Mouse (Mus musculus) small intestine, adult 2 months (tissue): ENCODE measurements at regions not wholly inside any gene's neighbourhood (a gene's known extent, or its start where the extent isn't known, plus 50 kb on each side); places are given as distances from the start of the nearest gene placed in this dataset.

Experiments used
- H3K27ac ChIP-seq: fragments of 200-500 bp; 2 replicates; pipeline ENCODE4 v1.5.1; 2012; ENCODE audit warnings: low read depth, low read length, control low read depth, inconsistent platforms; ENCODE audit not compliant: insufficient read depth
- H3K27me3 ChIP-seq: fragments of 200-500 bp; 2 replicates; pipeline ENCODE4 v1.6.1; 2012; ENCODE audit warnings: mild to moderate bottlenecking, moderate library complexity, low read length, inconsistent platforms; ENCODE audit not compliant: control insufficient read depth, insufficient read depth
- H3K36me3 ChIP-seq: fragments of 200-500 bp; 2 replicates; pipeline ENCODE4 v1.6.1; 2012; ENCODE audit warnings: mild to moderate bottlenecking, low read length, control low read depth, inconsistent platforms; ENCODE audit not compliant: control insufficient read depth, insufficient read depth
- H3K4me1 ChIP-seq: fragments of 200-500 bp; 2 replicates; pipeline ENCODE4 v1.6.1; 2012; ENCODE audit warnings: low read length, inconsistent platforms, mixed read lengths; ENCODE audit not compliant: control insufficient read depth, insufficient read depth, insufficient read length
- H3K4me3 ChIP-seq: fragments of 200-500 bp; 2 replicates; pipeline ENCODE4 v1.5.1; 2012; ENCODE audit warnings: low read depth, mild to moderate bottlenecking, control low read depth, inconsistent platforms, low read length, moderate library complexity
- CTCF ChIP-seq: fragments of 200-500 bp; IDR thresholded peaks from 2 replicates; pipeline ENCODE4 v1.5.1; 2012; ENCODE audit warnings: low read depth, mild to moderate bottlenecking, control low read depth, inconsistent platforms, low read length, moderate library complexity, mixed read lengths; ENCODE audit not compliant: insufficient replicate concordance, insufficient read length; ENCODE audit errors: extremely low read depth
- POLR2A ChIP-seq: fragments of 200-500 bp; IDR thresholded peaks from 2 replicates; pipeline ENCODE4 v1.6.1; 2012; ENCODE audit warnings: low read depth, mild to moderate bottlenecking, control low read depth, inconsistent platforms, low read length, moderate library complexity
- WGBS: fragments of 180-500 bp; shearing (Covaris S2); methylation state at CpG from one replicate; pipeline ENCODE4 v1.1.7; 2018; 5-methylcytosine and 5-hydroxymethylcytosine counted together

DNA sequence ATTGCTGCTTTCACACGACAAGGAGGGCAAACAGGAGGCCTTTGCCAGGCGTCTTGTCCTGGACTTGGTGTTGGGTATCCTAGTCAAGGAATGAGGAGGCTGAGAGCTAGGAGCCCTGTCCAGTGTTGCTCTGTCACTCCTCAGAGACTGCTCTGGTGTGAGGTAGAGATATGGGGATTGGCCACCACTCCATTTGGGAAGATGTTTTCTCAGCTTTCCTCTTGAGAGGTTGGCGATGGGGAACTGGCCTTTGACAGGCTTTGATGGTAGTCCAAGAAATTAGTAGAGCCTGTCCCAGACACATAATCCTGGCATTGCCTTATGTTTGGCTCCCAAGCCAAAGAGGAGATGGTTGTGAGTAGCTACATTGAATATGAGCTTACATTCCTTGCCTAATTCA lies 265.4 kb downstream of the Ttc32 start:
- H3K27ac ChIP-seq, result no peak overlapping the region
- TF ChIP-seq CTCF, result no peak
- no peak for TF ChIP-seq POLR2A
- H3K4me1 ChIP-seq, result no peaks in the 10 kb centered on the region
- 84% methylated on average over 3 of the region's 3 CpGs for WGBS
- H3K27me3 ChIP-seq, result no peaks in the 10 kb centered on the region
- H3K36me3 ChIP-seq, result no peaks in the 10 kb centered on the region
- no peak overlapping the region for H3K4me3 ChIP-seq

DNA sequence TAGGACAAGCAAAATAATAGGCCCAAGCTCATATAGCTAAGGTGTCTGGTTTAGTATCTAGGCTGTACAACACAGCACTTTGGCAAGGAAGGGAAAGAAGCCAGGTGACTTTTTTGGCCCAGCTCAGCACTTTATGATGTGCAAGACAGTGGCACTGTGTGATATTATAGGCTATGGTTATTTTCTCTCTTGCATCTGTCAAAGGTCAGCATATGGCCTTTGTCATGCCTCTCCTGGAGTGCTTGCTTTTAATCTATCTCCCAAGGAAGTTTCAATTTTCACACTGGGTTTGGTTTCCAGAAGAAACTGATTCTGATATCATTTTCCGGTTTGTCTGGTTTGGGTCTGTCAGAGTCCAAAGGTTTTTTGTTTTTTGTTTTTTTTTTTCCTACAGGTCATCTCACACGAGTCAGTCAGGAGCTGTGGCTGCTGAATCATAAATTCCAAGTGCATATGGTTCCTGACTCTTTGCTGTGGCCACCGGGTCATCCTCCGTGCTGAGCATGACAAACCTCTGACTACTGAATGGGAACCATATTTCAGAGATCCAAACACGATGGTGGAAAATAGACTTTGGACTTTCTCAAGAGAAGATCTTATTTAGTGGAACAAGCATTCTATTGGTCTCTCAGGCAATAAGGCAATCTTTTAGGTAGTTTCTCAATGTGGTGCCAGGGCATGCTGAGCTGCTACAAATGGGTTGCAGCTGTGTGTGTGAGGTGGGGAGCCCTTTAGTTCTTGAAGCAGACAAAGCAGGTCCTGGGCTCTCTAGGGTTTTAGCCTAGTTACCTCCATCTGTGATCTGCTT lies 269.3 kb downstream of the Ttc32 start:
- Histone ChIP-seq H3K27ac (no peak overlapping the region), H3K27me3 (no peaks in the 10 kb centered on the region), H3K4me1 (no peaks in the 10 kb centered on the region), H3K36me3 (no peaks in the 10 kb centered on the region), H3K4me3 (no peak overlapping the region)
- WGBS, result 43% methylated on average over 5 of the region's 5 CpGs
- TF ChIP-seq POLR2A (no peak), CTCF (no peak)

DNA sequence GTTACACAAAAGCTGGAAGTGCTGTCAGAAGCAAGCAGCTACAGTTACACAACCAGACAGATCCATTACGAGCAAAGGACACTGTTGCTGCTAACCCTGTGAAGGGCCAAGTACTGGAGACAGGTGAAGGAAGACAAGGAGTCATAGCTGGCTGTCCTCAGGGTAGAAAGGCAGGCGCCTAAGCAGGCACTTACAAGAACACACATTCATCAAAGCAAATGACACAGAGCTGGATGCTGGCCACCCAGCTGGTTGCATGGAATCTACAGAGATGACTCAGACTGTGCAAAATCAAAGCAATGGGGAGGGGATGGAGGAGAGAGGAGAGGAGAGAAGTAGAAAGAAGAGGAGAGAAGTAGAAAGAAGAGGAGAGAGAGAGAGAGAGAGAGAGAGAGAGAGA lies 265.8 kb upstream of the Osr1 start:
- Histone ChIP-seq H3K36me3 (no peaks in the 10 kb centered on the region), H3K4me1 (no peaks in the 10 kb centered on the region), H3K27ac (no peak overlapping the region), H3K27me3 (no peaks in the 10 kb centered on the region), H3K4me3 (no peak overlapping the region)
- TF ChIP-seq CTCF (no peak), POLR2A (no peak)
- 56% methylated on average over 2 of the region's 2 CpGs for WGBS

DNA sequence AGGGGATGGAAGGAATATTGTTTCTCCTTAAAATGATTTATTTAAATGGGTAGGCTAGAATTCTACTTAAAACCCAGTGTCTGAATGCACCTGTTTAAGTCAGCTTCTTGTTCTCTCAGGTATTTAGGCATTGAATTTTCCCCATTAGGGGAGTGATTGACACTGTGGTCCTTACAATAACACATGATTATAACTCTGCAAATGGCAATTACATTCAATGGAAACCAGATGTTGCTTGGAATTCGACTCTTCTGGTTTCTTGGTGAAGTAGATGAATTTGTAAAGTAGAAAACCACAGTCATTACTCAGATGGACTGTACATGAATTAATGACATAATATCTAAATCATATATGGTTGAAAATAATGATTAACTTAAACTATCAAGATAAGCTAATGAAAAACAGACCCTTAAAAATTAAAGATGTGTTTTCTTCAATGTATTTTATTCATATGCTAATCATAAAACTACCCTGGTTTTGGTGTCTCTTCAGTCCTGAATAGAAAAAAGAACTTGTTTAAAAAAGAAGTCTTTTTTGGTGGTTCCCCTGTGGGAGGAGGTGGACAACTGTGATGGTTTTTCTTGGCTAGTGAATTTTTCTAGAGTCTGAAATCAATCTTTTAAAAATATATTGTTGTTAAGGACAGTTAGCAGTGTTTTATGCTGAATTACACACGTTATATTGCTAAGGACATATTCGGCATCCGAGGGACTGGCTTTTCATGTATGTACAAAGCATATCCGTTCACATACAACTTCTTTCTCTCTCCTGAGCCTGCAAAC lies 231.8 kb upstream of the Osr1 start:
- Histone ChIP-seq H3K27ac (no peak overlapping the region), H3K4me1 (no peaks in the 10 kb centered on the region), H3K4me3 (no peak overlapping the region), H3K36me3 (no peaks in the 10 kb centered on the region), H3K27me3 (no peaks in the 10 kb centered on the region)
- TF ChIP-seq POLR2A (no peak), CTCF (no peak)
- WGBS, result 75% methylated on average over 5 of the region's 5 CpGs

DNA sequence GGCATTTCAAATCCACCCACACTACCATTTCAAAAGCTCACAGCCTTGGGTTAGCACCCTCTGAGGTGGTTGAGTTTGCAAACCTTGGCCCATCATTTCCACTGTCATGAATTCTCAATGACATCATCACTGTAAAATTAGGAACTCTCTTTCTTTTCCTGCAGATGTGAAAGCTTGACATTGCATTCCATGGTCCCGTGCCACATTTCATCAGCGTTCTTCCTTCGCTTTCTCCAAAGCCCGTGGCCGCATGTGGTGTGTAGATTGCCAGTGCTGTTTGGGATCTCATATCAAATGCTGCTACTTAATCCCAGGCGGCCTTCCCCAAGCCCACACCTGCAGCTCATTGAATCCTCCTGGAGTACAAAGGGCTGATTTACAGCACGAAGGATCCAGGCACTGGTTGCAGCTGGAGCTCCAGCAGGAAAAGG lies 231.1 kb upstream of the Osr1 start:
- no peak for TF ChIP-seq CTCF
- 47% methylated on average over 7 of the region's 7 CpGs for WGBS
- Histone ChIP-seq H3K27ac (no peak overlapping the region), H3K4me3 (no peak overlapping the region), H3K27me3 (no peaks in the 10 kb centered on the region), H3K36me3 (no peaks in the 10 kb centered on the region), H3K4me1 (no peaks in the 10 kb centered on the region)

DNA sequence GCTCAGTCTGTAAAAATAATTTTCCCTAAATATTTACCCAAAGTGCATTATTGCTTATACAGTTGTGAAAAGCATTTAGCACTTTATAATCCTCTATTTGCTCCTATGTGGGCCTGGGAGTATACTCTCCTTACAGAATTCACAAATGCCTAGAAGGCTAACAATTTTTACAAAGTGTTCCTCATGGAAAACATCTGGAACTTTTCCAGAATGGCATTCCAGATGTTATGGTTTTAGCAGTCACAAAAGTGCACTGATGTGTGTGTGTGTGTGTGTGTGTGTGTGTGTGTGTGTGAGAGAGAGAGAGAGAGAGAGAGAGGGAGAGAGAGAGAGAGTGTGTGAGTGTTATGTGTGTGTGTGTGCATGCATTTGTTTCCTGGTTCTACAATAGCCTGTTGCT lies 229.1 kb upstream of the Osr1 start:
- TF ChIP-seq POLR2A, result no peak
- TF ChIP-seq CTCF, result no peak
- no peaks in the 10 kb centered on the region for H3K36me3 ChIP-seq
- H3K27me3 ChIP-seq, result no peaks in the 10 kb centered on the region
- H3K4me1 ChIP-seq, result no peaks in the 10 kb centered on the region
- no peak overlapping the region for H3K27ac ChIP-seq
- H3K4me3 ChIP-seq, result no peak overlapping the region

DNA sequence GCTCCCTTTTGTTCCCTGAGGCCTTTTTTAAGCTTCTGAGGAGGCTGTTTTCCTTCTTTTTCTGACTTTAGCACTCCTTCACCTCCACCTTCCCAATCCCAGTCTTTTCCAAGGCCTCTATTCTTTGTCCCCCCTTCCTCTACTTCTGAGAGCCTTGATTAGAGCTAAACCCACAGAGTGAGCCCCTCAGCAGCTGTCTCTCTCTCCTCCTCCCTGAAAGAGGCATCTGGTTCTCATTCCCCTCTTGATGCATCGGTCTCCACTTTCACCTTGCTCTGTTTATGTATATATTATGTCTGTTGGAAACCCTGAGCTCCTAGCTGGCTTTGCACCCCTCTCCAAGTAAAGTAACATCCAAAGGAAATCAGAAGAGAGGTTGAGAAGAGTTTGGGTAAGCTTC lies 224.6 kb upstream of the Osr1 start:
- Histone ChIP-seq H3K4me1 (no peaks in the 10 kb centered on the region), H3K27me3 (no peaks in the 10 kb centered on the region), H3K4me3 (no peak overlapping the region), H3K36me3 (no peaks in the 10 kb centered on the region), H3K27ac (no peak overlapping the region)
- no peak for TF ChIP-seq CTCF
- TF ChIP-seq POLR2A, result no peak
- 75% methylated on average over 1 of the region's 1 CpGs for WGBS
